10 mouse cellular contexts compared by ENCODE assay signal in the genomic region with DNA sequence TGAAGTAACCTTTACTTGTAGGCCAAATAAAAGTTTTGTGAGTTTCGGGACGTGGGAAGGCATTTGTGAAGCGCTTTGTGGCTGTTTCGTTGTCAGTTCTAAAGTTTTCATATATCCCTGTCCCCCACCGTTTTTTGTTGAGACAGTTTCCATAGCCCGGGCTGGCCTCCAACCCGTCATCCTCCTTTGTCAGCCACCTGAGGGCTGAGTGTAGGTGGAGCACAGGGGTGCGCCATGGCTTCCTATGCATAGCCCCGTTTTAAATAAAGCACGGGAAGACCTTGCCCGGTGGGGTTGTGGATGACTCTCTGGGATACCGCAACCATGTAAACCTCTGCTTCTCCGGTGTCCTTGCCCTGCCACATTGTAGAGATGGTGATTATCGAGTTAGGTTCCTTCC. TPM values are rescaled to one million over a fixed set of nuclear protein-coding genes. Genes with fewer than 3 reads are reported as not detected.
DNase-seq lines count a peak whose midpoint lies in the region.
"Had no signal": no experiment of that assay in that cellular context is flagged by ENCODE, and none has a peak within 500 bp of the region (broad histone marks: within the 10 kb centered on the region; RNA-seq: fewer than 3 reads in every experiment).

No protein-coding gene starts in this region.

- DNase-seq in cerebellum, adult 9-10 months = peak; percentile 20
- no peak for DNase-seq in cerebellum, postnatal 25 days
- peak; percentile 5 for DNase-seq in kidney, adult 11 months
- no peak for DNase-seq in kidney, postnatal 10 days
- peak; percentile 7 for DNase-seq in thymus, postnatal 4 days
- no peak for DNase-seq in thymus, postnatal 0 days (ENCODE audit: low spot score)
- DNase-seq in right cerebral cortex, postnatal 4 days = no peak
- no peak for DNase-seq in right cerebral cortex, adult 18-20 months
- DNase-seq: adrenal gland, postnatal 10 days; heart, postnatal 14 days had no signal

RNA-seq across cellular contexts. Expression of gene Farp2, which starts 1.3 kb away (rescaled TPM):
- polyA plus RNA-seq in thymus, postnatal 0 days (2015; fragmentation: Nextera tagmentation; extraction: Ambion mirVana) = 0.68 and 0.86 TPM in 2 replicates

RNA-seq across cellular contexts. Expression of gene Hdlbp, which starts 34.6 kb away (rescaled TPM):
- 87.6 and 87.8 TPM in 2 replicates for polyA plus RNA-seq in thymus, postnatal 0 days (2015; fragmentation: Nextera tagmentation; extraction: Ambion mirVana)

Comparison
In these comparisons a context has a peak if more than half of its experiments do, and no peak if none do; other contexts are left out.
1. DNase-seq: peak in cerebellum, adult 9-10 months (single experiment), kidney, adult 11 months (single experiment) and thymus, postnatal 4 days (single experiment); none in cerebellum, postnatal 25 days (0 of 2), kidney, postnatal 10 days (single experiment), thymus, postnatal 0 days (single experiment), right cerebral cortex, postnatal 4 days (single experiment) and right cerebral cortex, adult 18-20 months (single experiment).